Comparison of ENCODE assay signal across 8 mouse cellular contexts in genomic region chrX:151521786-151522522, GRCm38 (mm10). TPM values are rescaled to one million over a fixed set of nuclear protein-coding genes. Genes with fewer than 3 reads are reported as not detected.
DNase-seq lines count a peak whose midpoint lies in the region; ATAC-seq and TF ChIP-seq lines count a peak whose summit lies in the region.

No protein-coding gene starts in this region.

- peak; percentile 51 for DNase-seq in A20 (ENCODE audit: low read depth, low spot score)
- DNase-seq in MEL (ENCODE audit: low read depth, low spot score) = peak; percentile 44
- peak; percentile 28 to 31 for DNase-seq in cerebellum, postnatal 14 days
- DNase-seq in heart, adult 2 months = peak; percentile 10 to 26
- peak; percentile 23 for DNase-seq in kidney, adult 9 months
- DNase-seq in lung, embryonic 14.5 days = peak; percentile 15
- no peak for DNase-seq in natural killer cell, adult 2 months (ENCODE audit: low spot score in 2 of 2)

- H3K36me3 ChIP-seq in MEL (ENCODE audit: control insufficient read depth in 1 of 2, insufficient read depth in 2 of 2, low read length in 2 of 2) = peaks cover 5 to 22% of the 10 kb centered on the region in 2 experiments
- peaks cover 2% of the 10 kb centered on the region; the same call in 1 of the 2 replicates for H3K36me3 ChIP-seq in heart, adult 2 months (ENCODE audit: control insufficient read depth, insufficient read depth, low read length)
- no peaks in the 10 kb centered on the region for H3K36me3 ChIP-seq in lung, embryonic 14.5 days (ENCODE audit: insufficient read depth)

- no peak for TF ChIP-seq POLR2A in MEL (IDR thresholded peaks at IDR 0.05; ENCODE audit: control insufficient read depth in 1 of 2, insufficient read depth in 1 of 2, low read depth in 1 of 2, low read length in 2 of 2, poor library complexity in 1 of 2)
- TF ChIP-seq POLR2A in heart, adult 2 months (IDR thresholded peaks at IDR 0.05; ENCODE audit: insufficient read depth, low read depth, low read length) = no peak
- TF ChIP-seq POLR2A in olfactory bulb, adult 2 months (IDR thresholded peaks at IDR 0.05; ENCODE audit: insufficient read depth, low read depth, low read length) = no peak

- peaks cover 12% of the 10 kb centered on the region for H3K79me2 ChIP-seq in MEL (ENCODE audit: control insufficient read depth, insufficient read depth, low read length, poor library complexity)
- no peaks in the 10 kb centered on the region for H3K79me2 ChIP-seq in heart, adult 2 months (replicated peaks; ENCODE audit: control insufficient read depth, insufficient read depth, low read length)

- H3K9ac ChIP-seq in MEL (ENCODE audit: control insufficient read depth, low read depth, low read length, poor library complexity, severe bottlenecking) = peak overlapping the region; percentile 74
- peak overlapping the region; percentile 83 for H3K9ac ChIP-seq in heart, adult 2 months (ENCODE audit: low read depth, low read length)
- H3K9ac ChIP-seq in lung, embryonic 14.5 days = peak overlapping the region; percentile 68

- peak overlapping the region; percentile 69 for H3K4me2 ChIP-seq in lung, embryonic 14.5 days

- peaks cover 8 to 14% of the 10 kb centered on the region in 2 experiments for H3K4me1 ChIP-seq in MEL (ENCODE audit: control insufficient read depth in 1 of 2, insufficient read depth in 2 of 2, low read length in 2 of 2)
- peaks cover 2% of the 10 kb centered on the region for H3K4me1 ChIP-seq in heart, adult 2 months (ENCODE audit: control insufficient read depth, insufficient read depth, low read length)
- no peaks in the 10 kb centered on the region for H3K4me1 ChIP-seq in lung, embryonic 14.5 days (ENCODE audit: insufficient read depth)
- no peaks in the 10 kb centered on the region for H3K4me1 ChIP-seq in olfactory bulb, adult 2 months (ENCODE audit: control insufficient read depth, insufficient read depth, low read length)

- no peaks in the 10 kb centered on the region for H3K9me3 ChIP-seq in MEL (replicated peaks; ENCODE audit: insufficient read depth, low read length)
- H3K9me3 ChIP-seq in lung, embryonic 14.5 days (ENCODE audit: low read depth, low read length) = no peaks in the 10 kb centered on the region

- no peaks in the 10 kb centered on the region for H3K27me3 ChIP-seq in MEL (ENCODE audit: control insufficient read depth in 1 of 2, insufficient read depth in 2 of 2, low read length in 2 of 2)
- no peaks in the 10 kb centered on the region for H3K27me3 ChIP-seq in heart, adult 2 months (ENCODE audit: control insufficient read depth, insufficient read depth, low read length)
- H3K27me3 ChIP-seq in lung, embryonic 14.5 days (ENCODE audit: insufficient read depth, low read length) = no peaks in the 10 kb centered on the region

- H3K4me3 ChIP-seq in MEL (ENCODE audit: control insufficient read depth in 1 of 2, insufficient read depth in 1 of 2, low read depth in 2 of 2, low read length in 2 of 2) = peak overlapping the region; percentile 82 to 83
- peak overlapping the region; percentile 63 for H3K4me3 ChIP-seq in heart, adult 2 months
- peak overlapping the region; percentile 55 for H3K4me3 ChIP-seq in lung, embryonic 14.5 days (ENCODE audit: low read depth, low read length)
- H3K4me3 ChIP-seq in olfactory bulb, adult 2 months (ENCODE audit: insufficient read depth, low read depth, low read length) = peak overlapping the region; percentile 84

- no peak for TF ChIP-seq RAD21 in MEL (IDR thresholded peaks at IDR 0.05; ENCODE audit: low read depth, low read length)

- WGBS in heart, adult 2 months = 17% methylated on average over 25 of the region's 25 CpGs
- WGBS in lung, embryonic 14.5 days = 12% methylated on average over 25 of the region's 25 CpGs
- WGBS in olfactory bulb, adult 2 months = 26% methylated on average over 25 of the region's 25 CpGs

- TF ChIP-seq CTCF in MEL (IDR thresholded peaks at IDR 0.05 in 2 of 3, conservative IDR thresholded peaks at IDR 0.05 in 1 of 3; ENCODE audit: control insufficient read depth in 1 of 3, insufficient read depth in 1 of 3, low read depth in 2 of 3, low read length in 3 of 3, poor library complexity in 1 of 3, severe bottlenecking in 1 of 3) = no peak
- no peak for TF ChIP-seq CTCF in heart, adult 2 months (IDR thresholded peaks at IDR 0.05)
- TF ChIP-seq CTCF in lung, embryonic 14.5 days (IDR thresholded peaks at IDR 0.05; ENCODE audit: low read depth) = no peak
- TF ChIP-seq CTCF in olfactory bulb, adult 2 months (IDR thresholded peaks at IDR 0.05; ENCODE audit: insufficient read depth, low read depth, low read length) = no peak

- no peak for TF ChIP-seq EP300 in MEL (IDR thresholded peaks at IDR 0.05; ENCODE audit: low read depth in 1 of 2, low read length in 2 of 2)
- no peak for TF ChIP-seq EP300 in heart, adult 2 months (IDR thresholded peaks at IDR 0.05; ENCODE audit: insufficient read depth, low read depth, low read length)

- intact Hi-C loops in heart, adult 2 months (cut with DNase I) = loop anchor here (10.0 kb wide), 3 partner anchors 177 to 623 kb away; partner anchors contain the start of genes Fam120c, Huwe1 and Iqsec2

- no peak overlapping the region for H3K27ac ChIP-seq in MEL (ENCODE audit: control insufficient read depth, low read depth, low read length)
- H3K27ac ChIP-seq in heart, adult 2 months = peak overlapping the region; percentile 98; the same call in 1 of the 2 replicates
- peak overlapping the region; percentile 12; the same call in 1 of the 2 replicates for H3K27ac ChIP-seq in lung, embryonic 14.5 days (ENCODE audit: low read depth)
- H3K27ac ChIP-seq in olfactory bulb, adult 2 months (ENCODE audit: insufficient read depth, low read depth, low read length) = peak overlapping the region; percentile 95; the same call in 1 of the 2 replicates

- ATAC-seq in lung, embryonic 14.5 days (ENCODE audit: insufficient read depth) = no peak

TF ChIP-seq in MEL, 35 proteins besides CTCF, POLR2A, EP300 and RAD21:
- TF ChIP-seq CHD1 (IDR thresholded peaks at IDR 0.05; ENCODE audit: low read depth, low read length) (no peak), JUND (IDR thresholded peaks at IDR 0.05; ENCODE audit: low read depth, low read length) (no peak), RCOR1 (IDR thresholded peaks at IDR 0.05; ENCODE audit: low read depth, low read length) (no peak)
TF ChIP-seq in MEL: peak in this region for 0.

RNA-seq across cellular contexts. Expression of gene Phf8, which starts 1.5 kb away (rescaled TPM):
- 13.6 and 15.7 TPM in 2 replicates for total RNA-seq in MEL (2012; rRNA removed)
- 100 to 1,000 TPM in 1 of 2 experiments, 10 to 100 TPM in 1; 31.8 to 132 TPM for polyA plus RNA-seq in MEL (2012; ENCODE audit: insufficient read depth in 1 of 2, insufficient read length in 2 of 2, low read depth in 1 of 2, low replicate concordance in 2 of 2, missing spikeins in 1 of 2)
- total RNA-seq in heart, adult 2 months (2021) = 10 to 100 TPM; 17.7 to 20.1 TPM
- 6.7 and 12.6 TPM in 2 replicates for polyA plus RNA-seq in heart, adult 2 months (2012; rRNA removed)
- 17.6 and 19.1 TPM in 2 replicates for polyA plus RNA-seq in lung, embryonic 14.5 days (2014; fragmentation: Nextera tagmentation; extraction: Ambion mirVana)
- not detected in 2 replicates for polyA plus RNA-seq in olfactory bulb, adult 2 months (2012; ENCODE audit: insufficient read depth, insufficient read length, low replicate concordance, missing spikeins)

Comparison
In these comparisons a context has a peak if more than half of its experiments do, and no peak if none do; other contexts are left out.
1. DNase-seq: peak in A20 (single experiment), MEL (single experiment), cerebellum, postnatal 14 days (2 of 2), heart, adult 2 months (2 of 2), kidney, adult 9 months (single experiment) and lung, embryonic 14.5 days (single experiment); none in natural killer cell, adult 2 months (0 of 2).
2. Peak in every context shown above with its lines, with median percentiles within 50 percentile points of each other: H3K4me3 ChIP-seq and H3K9ac ChIP-seq.